Mouse (Mus musculus): ENCODE measurements around the gene Acvrl1. TPM values are rescaled to one million over a fixed set of nuclear protein-coding genes. Genes with fewer than 3 reads are reported as not detected.

Acvrl1 gene
- polyA plus RNA-seq, 1 experiment from 2014 or later, result 2.6 TPM

- no peaks in the 10 kb centered on the region for H3K9me3 ChIP-seq (ENCODE audit: low read length)
- ATAC-seq (no peak), DNase-seq (no peak)
- no peaks in the 10 kb centered on the region for H3K27me3 ChIP-seq (ENCODE audit: insufficient read depth, low read length)
- 22% methylated on average over 16 of the region's 16 CpGs for WGBS (ENCODE audit: insufficient replicate concordance)
- H3K9ac ChIP-seq (replicated peaks), result no peak overlapping the region
- peaks cover 47% of the 10 kb centered on the region for H3K4me1 ChIP-seq (ENCODE audit: insufficient read depth)
- H3K27ac ChIP-seq (ENCODE audit: low read depth), result no peak overlapping the region
- TF ChIP-seq EP300 (IDR thresholded peaks at IDR 0.05; ENCODE audit: low read depth) (no peak), CTCF (IDR thresholded peaks at IDR 0.05; ENCODE audit: low read depth) (no peak)
- H3K4me3 ChIP-seq (ENCODE audit: low read depth, low read length), result no peak overlapping the region
- H3K36me3 ChIP-seq (replicated peaks; ENCODE audit: insufficient read depth, low read length), result no peaks in the 10 kb centered on the region
- peak overlapping the region; percentile 70 for H3K4me2 ChIP-seq (ENCODE audit: low read depth, low read length)
Measured at GRCm38 (mm10) chr15:101147115-101147909, 19.0 kb downstream of the Acvrl1 start.

- Histone ChIP-seq H3K4me1 (ENCODE audit: insufficient read depth) (peaks cover 45% of the 10 kb centered on the region), H3K9ac (replicated peaks) (no peak overlapping the region), H3K9me3 (ENCODE audit: low read length) (no peaks in the 10 kb centered on the region), H3K27me3 (ENCODE audit: insufficient read depth, low read length) (no peaks in the 10 kb centered on the region), H3K4me3 (ENCODE audit: low read depth, low read length) (no peak overlapping the region), H3K36me3 (replicated peaks; ENCODE audit: insufficient read depth, low read length) (no peaks in the 10 kb centered on the region), H3K27ac (ENCODE audit: low read depth) (peak overlapping the region; percentile 48; the same call in 1 of the 2 replicates), H3K4me2 (ENCODE audit: low read depth, low read length) (0 out of 2 replicates have a peak overlapping the region, but pooled peaks have one; percentile 11)
- TF ChIP-seq EP300 (IDR thresholded peaks at IDR 0.05; ENCODE audit: low read depth) (0 out of 2 replicates have a peak, but pooled peaks have one; percentile 18), CTCF (IDR thresholded peaks at IDR 0.05; ENCODE audit: low read depth) (no peak)
- WGBS (ENCODE audit: insufficient replicate concordance), result 18% methylated on average over 6 of the region's 6 CpGs
- no peak for DNase-seq
- no peak for ATAC-seq
Measured at GRCm38 (mm10) chr15:101147910-101148273, 19.6 kb downstream of the Acvrl1 start.

- WGBS (ENCODE audit: insufficient replicate concordance), result 49% methylated on average over 6 of the region's 6 CpGs
- DNase-seq (no peak), ATAC-seq (no peak)
- Histone ChIP-seq H3K9me3 (ENCODE audit: low read length) (no peaks in the 10 kb centered on the region), H3K9ac (replicated peaks) (no peak overlapping the region), H3K27ac (ENCODE audit: low read depth) (peak overlapping the region; percentile 48), H3K27me3 (ENCODE audit: insufficient read depth, low read length) (no peaks in the 10 kb centered on the region), H3K36me3 (replicated peaks; ENCODE audit: insufficient read depth, low read length) (no peaks in the 10 kb centered on the region), H3K4me3 (ENCODE audit: low read depth, low read length) (no peak overlapping the region), H3K4me2 (ENCODE audit: low read depth, low read length) (no peak overlapping the region), H3K4me1 (ENCODE audit: insufficient read depth) (peaks cover 42% of the 10 kb centered on the region)
- TF ChIP-seq EP300 (IDR thresholded peaks at IDR 0.05; ENCODE audit: low read depth) (no peak), CTCF (IDR thresholded peaks at IDR 0.05; ENCODE audit: low read depth) (no peak)
Measured at GRCm38 (mm10) chr15:101148604-101149003, 20.3 kb downstream of the Acvrl1 start.

- DNase-seq, result no peak
- Histone ChIP-seq H3K27ac (ENCODE audit: low read depth) (no peak overlapping the region), H3K9me3 (ENCODE audit: low read length) (no peaks in the 10 kb centered on the region), H3K27me3 (ENCODE audit: insufficient read depth, low read length) (no peaks in the 10 kb centered on the region), H3K4me1 (ENCODE audit: insufficient read depth) (peaks cover 14% of the 10 kb centered on the region), H3K9ac (replicated peaks) (no peak overlapping the region), H3K4me3 (ENCODE audit: low read depth, low read length) (no peak overlapping the region), H3K4me2 (ENCODE audit: low read depth, low read length) (no peak overlapping the region), H3K36me3 (replicated peaks; ENCODE audit: insufficient read depth, low read length) (no peaks in the 10 kb centered on the region)
- TF ChIP-seq CTCF (IDR thresholded peaks at IDR 0.05; ENCODE audit: low read depth), result no peak
- no peak for TF ChIP-seq EP300 (IDR thresholded peaks at IDR 0.05; ENCODE audit: low read depth)
- 57% methylated on average over 9 of the region's 9 CpGs for WGBS (ENCODE audit: insufficient replicate concordance)
- ATAC-seq, result no peak
Measured at GRCm38 (mm10) chr15:101151409-101152261, 23.3 kb downstream of the Acvrl1 start.

GRCm38 (mm10) chr15:101154700-101155616 is 26.6 kb downstream of the Acvrl1 start:
- WGBS (ENCODE audit: insufficient replicate concordance), result 48% methylated on average over 7 of the region's 7 CpGs
- DNase-seq, result no peak
- Histone ChIP-seq H3K4me3 (ENCODE audit: low read depth, low read length) (no peak overlapping the region), H3K27me3 (ENCODE audit: insufficient read depth, low read length) (no peaks in the 10 kb centered on the region), H3K9ac (replicated peaks) (no peak overlapping the region), H3K4me1 (ENCODE audit: insufficient read depth) (no peaks in the 10 kb centered on the region), H3K9me3 (ENCODE audit: low read length) (0 out of 2 replicates have a peak, but pooled peaks cover 3% of the 10 kb centered on the region), H3K36me3 (replicated peaks; ENCODE audit: insufficient read depth, low read length) (no peaks in the 10 kb centered on the region), H3K4me2 (ENCODE audit: low read depth, low read length) (no peak overlapping the region), H3K27ac (ENCODE audit: low read depth) (no peak overlapping the region)
- ATAC-seq, result no peak
- no peak for TF ChIP-seq EP300 (IDR thresholded peaks at IDR 0.05; ENCODE audit: low read depth)
- TF ChIP-seq CTCF (IDR thresholded peaks at IDR 0.05; ENCODE audit: low read depth), result no peak
